Mouse (Mus musculus) liver, adult 2 months (tissue): ENCODE results near the gene Sdhaf3. TPM values are rescaled to one million over a fixed set of nuclear protein-coding genes. Genes with fewer than 3 reads are reported as not detected.

Source experiments
- DNase-seq: peaks from one replicate; pipeline ENCODE4 v3.0.0-alpha.2; 2011; ENCODE audit warnings: low read depth, low spot score; ENCODE audit errors: extremely low read depth
- H3K27ac ChIP-seq: fragments of 200-500 bp; replicated peaks from 2 replicates; pipeline ENCODE4 v1.5.1; 2012; ENCODE audit warnings: low read depth, mild to moderate bottlenecking, control low read depth, inconsistent platforms, low read length; ENCODE audit not compliant: insufficient read depth
- H3K27me3 ChIP-seq: fragments of 200-500 bp; 2 replicates; pipeline ENCODE4 v1.6.1; 2012; ENCODE audit warnings: mild to moderate bottlenecking, moderate library complexity, low read length, inconsistent platforms; ENCODE audit not compliant: control insufficient read depth, insufficient read depth
- H3K36me3 ChIP-seq: fragments of 200-500 bp; 2 replicates; pipeline ENCODE4 v1.6.1; 2012; ENCODE audit warnings: low read length, inconsistent platforms; ENCODE audit not compliant: control insufficient read depth, insufficient read depth
- H3K4me1 ChIP-seq: fragments of 200-500 bp; 2 replicates; pipeline ENCODE4 v1.6.1; 2011; ENCODE audit warnings: low read length; ENCODE audit not compliant: control insufficient read depth, insufficient read depth
- H3K4me3 ChIP-seq: fragments of 200-500 bp; 2 replicates; pipeline ENCODE4 v1.5.1; 2011; ENCODE audit warnings: low read depth, mild to moderate bottlenecking, control low read depth, low read length, moderate library complexity; ENCODE audit not compliant: insufficient read depth
- H3K79me2 ChIP-seq: fragments of 200-500 bp; 2 replicates; pipeline ENCODE4 v1.6.1; 2012; ENCODE audit warnings: inconsistent platforms, mild to moderate bottlenecking, low read length, moderate library complexity; ENCODE audit not compliant: control insufficient read depth, insufficient read depth
- H3K9ac ChIP-seq: fragments of 200-500 bp; 2 replicates; pipeline ENCODE4 v1.6.1; 2012; ENCODE audit warnings: low read depth, mild to moderate bottlenecking, control low read depth, inconsistent platforms, low read length
- CTCF ChIP-seq: fragments of 200-500 bp; IDR thresholded peaks from 2 replicates; pipeline ENCODE4 v1.5.1; 2011; ENCODE audit warnings: low read depth, low read length, control low read depth
- POLR2A ChIP-seq: fragments of 200-500 bp; IDR thresholded peaks from 2 replicates; pipeline ENCODE4 v1.6.1; 2011; ENCODE audit warnings: low read length, control low read depth; ENCODE audit not compliant: insufficient read depth; ENCODE audit errors: extremely low read depth
- WGBS: fragments of 180-500 bp; shearing (Covaris S2); methylation state at CpG from one replicate; pipeline ENCODE4 v1.1.7; 2018; 5-methylcytosine and 5-hydroxymethylcytosine counted together
- polyA plus RNA-seq: library from polyadenylated mRNA; depleted of rRNA; stranded (reverse); fragments of >200 nt; gene quantifications from 2 replicates; pipeline ENCODE4 v1.2.3, GENCODE M21; 2012; rRNA removed
- total RNA-seq: library from RNA; depleted of rRNA; stranded (reverse); fragments of >200 nt; gene quantifications from 2 replicates; pipeline ENCODE4 v1.2.3, GENCODE M21; 2014; rRNA removed

The Sdhaf3 gene
- total and polyA plus RNA-seq, 2 experiments: 0.66 to 4.1 TPM

DNA sequence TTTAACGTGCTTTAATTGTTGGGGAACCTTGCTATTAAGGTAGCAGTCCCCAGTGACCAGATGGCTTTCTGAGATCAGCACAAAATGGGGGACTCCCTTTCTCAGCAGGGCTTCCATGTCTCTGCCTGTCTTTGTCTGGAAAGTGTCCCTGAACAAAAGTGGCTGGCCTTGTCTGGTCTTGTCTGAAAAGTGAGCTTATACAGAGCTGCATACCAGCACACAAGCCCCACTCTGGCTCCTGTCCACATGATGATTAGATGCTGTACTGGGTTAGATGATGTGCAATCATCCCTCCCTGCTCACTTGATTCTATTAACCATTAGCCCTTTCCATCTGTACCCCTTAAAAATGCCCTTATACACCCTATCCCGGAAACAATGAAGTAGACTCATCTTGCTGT is 129.7 kb downstream of the Sdhaf3 start:
- Histone ChIP-seq H3K27ac (no peak overlapping the region), H3K36me3 (no peaks in the 10 kb centered on the region), H3K4me3 (no peak overlapping the region), H3K9ac (no peak overlapping the region), H3K79me2 (no peaks in the 10 kb centered on the region), H3K27me3 (no peaks in the 10 kb centered on the region; the same call in 1 of the 2 replicates), H3K4me1 (no peaks in the 10 kb centered on the region)
- TF ChIP-seq CTCF: no peak
- no peak for TF ChIP-seq POLR2A
- 71% methylated on average over 2 of the region's 2 CpGs for WGBS
- DNase-seq: no peak

DNA sequence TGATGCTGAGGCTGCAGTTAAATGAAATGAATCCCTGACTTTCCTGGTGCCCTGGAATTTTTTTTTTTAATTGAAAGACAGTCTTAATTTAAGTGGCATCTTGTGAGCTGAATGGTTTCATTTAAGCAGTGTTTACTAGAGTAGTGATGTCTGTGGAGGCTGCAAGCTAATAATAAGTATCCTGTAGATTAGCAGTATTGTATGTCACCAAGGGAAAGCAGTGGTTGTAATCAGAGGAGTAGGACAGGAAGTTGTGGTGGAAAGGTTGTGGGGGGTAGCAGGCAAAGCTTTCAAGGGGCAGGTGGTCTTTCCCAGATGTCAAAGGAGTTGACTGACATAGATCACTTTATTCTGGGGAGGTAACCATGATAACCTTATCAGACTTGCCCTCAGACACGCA is 136.3 kb downstream of the Sdhaf3 start:
- no peaks in the 10 kb centered on the region for H3K4me1 ChIP-seq

More for the DNA sequence above, 136.3 kb downstream of the Sdhaf3 start:
- no peak overlapping the region for H3K4me3 ChIP-seq
- H3K79me2 ChIP-seq: no peaks in the 10 kb centered on the region
- 73% methylated on average over 1 of the region's 1 CpGs for WGBS
- H3K27ac ChIP-seq: no peak overlapping the region
- no peak for DNase-seq
- TF ChIP-seq POLR2A: no peak
- no peak for TF ChIP-seq CTCF
- no peak overlapping the region for H3K9ac ChIP-seq
- no peaks in the 10 kb centered on the region for H3K27me3 ChIP-seq
- no peaks in the 10 kb centered on the region for H3K36me3 ChIP-seq

Other genes starting within 250 kb of the Sdhaf3 start
- not detected in 2 replicates for gene Dlx6, start 92.7 kb upstream of the Sdhaf3 start, total RNA-seq
- not detected in 2 replicates for gene Dlx6, start 92.7 kb upstream of the Sdhaf3 start, polyA plus RNA-seq
- not detected in 2 replicates for gene Dlx5, start 73.9 kb upstream of the Sdhaf3 start, total RNA-seq
- gene Dlx5, start 73.9 kb upstream of the Sdhaf3 start, polyA plus RNA-seq: not detected in 2 replicates